Mouse (Mus musculus) ES-E14 (cell line): Measurements from ENCODE around the gene Vps26a.

Source experiments
- MAFK ChIP-seq: IDR thresholded peaks from 2 replicates; pipeline ENCODE4 v1.6.1; 2014; ENCODE audit warnings: mild to moderate bottlenecking, low read depth, low read length, inconsistent platforms; ENCODE audit not compliant: insufficient read depth
- ZC3H11A ChIP-seq: IDR thresholded peaks from 2 replicates; pipeline ENCODE4 v1.6.1; 2012; ENCODE audit warnings: low read depth, mild to moderate bottlenecking, inconsistent platforms, low read length, borderline replicate concordance
- ZNF384 ChIP-seq: IDR thresholded peaks from 2 replicates; pipeline ENCODE4 v1.6.1; 2012; ENCODE audit warnings: low read depth, low read length, inconsistent platforms

DNA sequence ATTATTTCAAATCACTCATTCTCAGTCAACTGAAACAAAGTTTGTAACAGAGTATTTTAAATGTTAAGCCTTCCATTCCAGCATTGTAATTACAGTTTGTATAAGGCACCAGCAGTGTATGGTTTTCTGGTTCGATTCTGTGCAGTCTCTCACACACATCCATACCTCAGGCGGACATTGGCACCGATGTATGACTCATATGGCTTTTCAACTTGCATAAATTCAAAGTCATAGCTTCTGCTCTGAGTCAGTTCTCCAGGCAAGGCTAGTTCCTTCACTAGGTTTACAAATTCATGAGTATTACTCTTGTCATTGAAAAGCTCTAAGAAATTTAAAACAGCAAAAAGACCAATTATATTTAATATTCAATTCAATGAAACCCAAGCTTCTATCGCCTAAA is 16.9 kb downstream of the Vps26a start:
- TF ChIP-seq MAFK: no peak
- no peak for TF ChIP-seq ZNF384
- TF ChIP-seq ZC3H11A: no peak
